Mouse (Mus musculus) stomach, postnatal 0 days (tissue): ENCODE measurements at regions not wholly inside any gene's neighbourhood (a gene's known extent, or its start where the extent isn't known, plus 50 kb on each side); places are given as distances from the start of the nearest gene placed in this dataset.

ENCODE experiments used
- CTCF ChIP-seq: IDR thresholded peaks from 2 replicates; pipeline ENCODE4 v1.5.1; 2016; ENCODE audit warnings: antibody characterized with exemption, low read depth, mild to moderate bottlenecking, moderate library complexity
- EP300 ChIP-seq: optimal IDR thresholded peaks from 2 replicates; pipeline ENCODE3; 2016; ENCODE audit warnings: antibody characterized with exemption

GRCm38 (mm10) chr16:18695596-18695995, 65.8 kb upstream of the Sept5 start:
- TF ChIP-seq CTCF (no peak), EP300 (no peak)
